Mouse (Mus musculus) stomach, postnatal 0 days (tissue): ENCODE results near the gene Coa7.
"Not testable (repeated sequence)": the region's sequence is repeated elsewhere in the genome, so short reads cannot be mapped to it uniquely, and the experiment has no call there.

Experiments
- CTCF ChIP-seq: IDR thresholded peaks from 2 replicates; pipeline ENCODE4 v1.5.1; 2016; ENCODE audit warnings: antibody characterized with exemption, low read depth, mild to moderate bottlenecking, moderate library complexity
- EP300 ChIP-seq: optimal IDR thresholded peaks from 2 replicates; pipeline ENCODE3; 2016; ENCODE audit warnings: antibody characterized with exemption

- not testable (repeated sequence) for TF ChIP-seq CTCF, EP300
These were observed 25.7 kb downstream of the Coa7 start for GRCm38 (mm10) chr4:108353591-108353990.
